Mouse (Mus musculus): ENCODE measurements around the gene Ces3b. TPM values are rescaled to one million over a fixed set of nuclear protein-coding genes. Genes with fewer than 3 reads are reported as not detected.
"Not testable (repeated sequence)": the region's sequence is repeated elsewhere in the genome, so short reads cannot be mapped to it uniquely, and the experiment has no call there.

Ces3b gene
- total and polyA plus RNA-seq, 2 experiments from 2014 or later: not detected

DNA sequence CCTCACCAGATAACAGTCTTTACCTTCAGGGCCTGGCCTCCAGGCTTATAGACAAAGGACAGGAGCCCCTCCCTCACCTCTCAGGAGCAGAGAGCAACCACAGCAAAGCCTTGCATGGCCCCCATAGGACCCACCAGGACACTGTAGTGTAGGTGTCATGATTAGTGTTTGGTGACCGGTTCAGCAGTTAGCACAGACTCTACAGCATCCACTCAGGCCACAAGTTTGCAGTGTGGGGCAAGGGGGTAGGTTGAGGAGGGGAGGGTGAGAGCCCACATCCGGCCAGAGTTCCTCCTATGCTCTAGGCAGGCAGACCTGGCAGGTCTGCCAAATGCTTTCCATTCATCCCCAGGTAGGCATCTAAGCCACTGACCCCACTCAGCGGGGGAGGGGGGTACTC lies 10.4 kb downstream of the Ces3b start:
- Histone ChIP-seq H3K9me3 (ENCODE audit: low read length) (no peaks in the 10 kb centered on the region), H3K9ac (replicated peaks; ENCODE audit: low read length) (no peak overlapping the region), H3K4me3 (ENCODE audit: low read length) (no peak overlapping the region), H3K27ac (no peak overlapping the region), H3K27me3 (ENCODE audit: insufficient read depth, low read length) (no peaks in the 10 kb centered on the region), H3K36me3 (ENCODE audit: insufficient read depth, low read length) (no peaks in the 10 kb centered on the region), H3K4me1 (ENCODE audit: insufficient read depth, low read length) (no peaks in the 10 kb centered on the region), H3K4me2 (ENCODE audit: low read depth, low read length) (no peak overlapping the region)
- ATAC-seq: no peak
- TF ChIP-seq CTCF (IDR thresholded peaks at IDR 0.05; ENCODE audit: low read depth): no peak
- DNase-seq (ENCODE audit: low spot score): no peak
- 92% methylated on average over 3 of the region's 3 CpGs for WGBS

DNA sequence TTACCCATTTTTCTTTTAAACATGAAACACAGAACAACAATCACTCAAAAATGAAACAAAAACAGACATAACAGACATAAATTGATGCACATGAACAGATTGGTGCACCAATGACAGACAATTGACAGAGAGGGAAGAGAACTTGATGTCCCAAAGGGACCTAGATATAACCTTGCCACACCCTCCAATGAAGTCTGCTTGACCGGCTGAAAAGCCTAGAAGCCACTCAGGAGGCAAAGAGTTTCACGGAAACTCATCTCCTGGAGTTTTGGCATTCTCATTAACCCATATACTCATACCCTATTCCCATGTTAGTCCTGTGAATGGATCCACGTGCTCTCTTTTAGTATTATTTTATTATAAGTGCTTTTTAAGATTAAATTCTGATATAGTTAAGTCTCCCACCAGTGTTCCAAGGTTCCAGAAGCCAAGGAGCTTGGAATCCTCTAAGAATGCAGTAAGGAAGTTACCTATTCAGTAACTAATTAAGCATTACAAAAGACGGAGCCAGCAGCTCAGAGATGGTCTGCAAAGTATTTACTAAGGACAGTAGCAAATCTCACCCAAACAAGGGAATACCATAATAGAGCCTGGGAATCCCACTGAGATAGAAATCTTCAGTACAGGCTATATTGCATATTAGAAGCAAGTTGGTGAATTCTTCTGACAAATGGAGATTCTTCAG lies 18.7 kb downstream of the Ces3b start:
- H3K9me3 ChIP-seq (ENCODE audit: low read length); H3K27ac ChIP-seq; ATAC-seq; H3K9ac ChIP-seq (replicated peaks; ENCODE audit: low read length); H3K4me3 ChIP-seq (ENCODE audit: low read length); H3K36me3 ChIP-seq (ENCODE audit: insufficient read depth, low read length); H3K27me3 ChIP-seq (ENCODE audit: insufficient read depth, low read length); H3K4me2 ChIP-seq (ENCODE audit: low read depth, low read length); H3K4me1 ChIP-seq (ENCODE audit: insufficient read depth, low read length); DNase-seq (ENCODE audit: low spot score): not testable (repeated sequence)
- 77% methylated on average over 4 of the region's 4 CpGs for WGBS

DNA sequence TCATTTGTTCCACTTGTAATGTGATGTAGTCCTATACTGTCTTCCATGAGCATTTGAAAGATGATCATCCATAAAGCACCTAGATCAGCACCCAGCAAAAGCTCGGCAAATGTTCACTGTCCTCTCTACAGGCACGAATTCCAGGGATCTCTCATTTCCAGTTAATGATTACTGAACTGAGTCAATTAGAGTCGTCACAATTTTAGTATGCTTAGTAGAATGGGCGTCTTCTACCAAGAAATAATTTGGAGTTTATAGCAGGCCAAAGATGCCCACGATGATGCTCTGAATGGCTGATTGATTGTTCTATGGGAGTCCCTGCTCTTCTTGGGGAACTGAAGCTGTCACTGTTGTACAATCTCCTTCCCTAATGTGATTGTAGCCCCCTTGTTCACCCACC lies 20.1 kb downstream of the Ces3b start:
- not testable (repeated sequence) for H3K9ac ChIP-seq (replicated peaks; ENCODE audit: low read length); DNase-seq (ENCODE audit: low spot score); ATAC-seq; H3K27ac ChIP-seq; H3K9me3 ChIP-seq (ENCODE audit: low read length); H3K4me2 ChIP-seq (ENCODE audit: low read depth, low read length); H3K4me1 ChIP-seq (ENCODE audit: insufficient read depth, low read length); H3K36me3 ChIP-seq (ENCODE audit: insufficient read depth, low read length); H3K27me3 ChIP-seq (ENCODE audit: insufficient read depth, low read length); H3K4me3 ChIP-seq (ENCODE audit: low read length)
- WGBS: 83% methylated on average over 5 of the region's 5 CpGs

DNA sequence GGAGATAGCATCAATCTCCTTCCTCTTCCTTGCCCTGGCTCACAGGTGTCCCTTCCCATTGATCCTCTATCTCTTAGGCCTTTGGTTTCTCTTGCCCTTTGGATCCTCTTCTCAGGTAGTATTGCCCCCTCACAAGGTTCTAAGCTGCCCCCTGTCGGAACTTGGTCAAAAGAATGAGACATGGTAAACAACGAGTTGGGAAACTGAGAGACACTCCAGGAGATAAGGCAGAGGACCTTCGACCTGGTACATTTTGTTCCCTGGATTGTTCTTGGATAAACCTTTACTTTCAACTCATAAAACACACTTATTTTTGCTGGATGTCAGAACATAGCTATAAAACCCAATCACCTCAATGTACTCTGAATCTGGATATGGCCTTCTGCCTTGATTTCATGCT lies 20.7 kb downstream of the Ces3b start:
- no peaks in the 10 kb centered on the region for H3K9me3 ChIP-seq (ENCODE audit: low read length)
- 88% methylated on average over 3 of the region's 3 CpGs for WGBS
- H3K27me3 ChIP-seq (ENCODE audit: insufficient read depth, low read length): no peaks in the 10 kb centered on the region
- no peak overlapping the region for H3K27ac ChIP-seq
- H3K4me1 ChIP-seq (ENCODE audit: insufficient read depth, low read length): no peaks in the 10 kb centered on the region
- ATAC-seq (no peak), DNase-seq (ENCODE audit: low spot score) (no peak)
- no peak overlapping the region for H3K9ac ChIP-seq (replicated peaks; ENCODE audit: low read length)
- TF ChIP-seq CTCF (IDR thresholded peaks at IDR 0.05; ENCODE audit: low read depth): no peak
- no peaks in the 10 kb centered on the region for H3K36me3 ChIP-seq (ENCODE audit: insufficient read depth, low read length)
- no peak overlapping the region for H3K4me3 ChIP-seq (ENCODE audit: low read length)
- no peak overlapping the region for H3K4me2 ChIP-seq (ENCODE audit: low read depth, low read length)

DNA sequence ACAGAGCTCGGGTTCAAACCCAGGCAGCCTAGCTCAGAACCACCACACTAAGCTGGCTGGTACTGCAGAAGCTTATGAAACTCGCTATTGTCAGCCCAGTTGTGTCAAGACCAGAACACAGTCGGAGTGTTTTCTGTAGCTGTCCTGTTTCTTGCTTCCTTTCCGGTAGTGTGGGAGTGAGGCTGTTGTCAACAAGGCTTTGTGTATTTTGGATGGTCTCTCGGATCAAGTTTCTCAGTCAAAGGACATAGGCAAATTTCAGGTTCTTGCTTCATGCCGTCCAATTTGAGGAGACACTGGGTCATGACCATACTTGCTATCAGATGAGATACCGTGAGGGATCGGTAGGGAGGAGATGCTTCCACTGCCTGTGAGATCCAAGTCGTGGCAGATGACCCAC lies 46.3 kb downstream of the Ces3b start:
- H3K4me1 ChIP-seq (ENCODE audit: insufficient read depth, low read length): no peaks in the 10 kb centered on the region
- no peaks in the 10 kb centered on the region for H3K36me3 ChIP-seq (ENCODE audit: insufficient read depth, low read length)
- ATAC-seq: no peak
- no peaks in the 10 kb centered on the region for H3K27me3 ChIP-seq (ENCODE audit: insufficient read depth, low read length)
- no peak overlapping the region for H3K9ac ChIP-seq (replicated peaks; ENCODE audit: low read length)
- no peak overlapping the region for H3K27ac ChIP-seq
- H3K4me2 ChIP-seq (ENCODE audit: low read depth, low read length): no peak overlapping the region
- no peaks in the 10 kb centered on the region for H3K9me3 ChIP-seq (ENCODE audit: low read length)
- DNase-seq (ENCODE audit: low spot score): no peak
- no peak overlapping the region for H3K4me3 ChIP-seq (ENCODE audit: low read length)
- 84% methylated on average over 9 of the region's 9 CpGs for WGBS
- TF ChIP-seq CTCF (IDR thresholded peaks at IDR 0.05; ENCODE audit: low read depth): no peak

DNA sequence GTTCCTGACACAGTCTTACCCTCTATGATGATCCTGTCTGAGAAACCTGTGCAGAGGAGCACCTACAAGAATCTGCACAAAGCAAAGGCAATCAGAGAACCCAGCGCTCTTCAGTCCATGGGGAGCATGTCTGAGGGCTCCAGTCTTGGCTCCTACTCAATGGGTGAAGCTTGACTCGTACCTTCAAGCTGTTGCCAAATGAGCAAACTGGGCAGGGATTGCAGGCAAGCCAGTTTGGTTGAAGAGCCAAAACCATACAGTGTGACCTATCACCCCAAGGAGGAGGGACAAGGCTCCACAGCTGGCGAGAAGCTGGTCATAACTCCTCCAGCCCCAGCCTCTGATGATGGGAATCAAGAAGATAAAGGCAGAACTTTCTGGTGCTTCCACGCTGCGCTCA lies 48.0 kb downstream of the Ces3b start, which contains the start of gene Ces4a:
Gene Ces4a (plus strand): TSS at position 292 of the 400 bp plus-strand sequence.
- Histone ChIP-seq H3K9ac (replicated peaks; ENCODE audit: low read length) (no peak within 1 kb of the TSS), H3K9me3 (ENCODE audit: low read length) (no peaks in the 10 kb centered on the region), H3K27ac (no peak within 1 kb of the TSS), H3K4me3 (ENCODE audit: low read length) (no peak within 1 kb of the TSS), H3K4me1 (ENCODE audit: insufficient read depth, low read length) (no peaks in the 10 kb centered on the region), H3K4me2 (ENCODE audit: low read depth, low read length) (no peak within 1 kb of the TSS), H3K27me3 (ENCODE audit: insufficient read depth, low read length) (no peaks in the 10 kb centered on the region), H3K36me3 (ENCODE audit: insufficient read depth, low read length) (no peaks in the 10 kb centered on the region)
- TF ChIP-seq CTCF (IDR thresholded peaks at IDR 0.05; ENCODE audit: low read depth): no peak
- WGBS: 83% methylated on average over 5 of the region's 5 CpGs
- DNase-seq (ENCODE audit: low spot score) (no peak), ATAC-seq (no peak)

DNA sequence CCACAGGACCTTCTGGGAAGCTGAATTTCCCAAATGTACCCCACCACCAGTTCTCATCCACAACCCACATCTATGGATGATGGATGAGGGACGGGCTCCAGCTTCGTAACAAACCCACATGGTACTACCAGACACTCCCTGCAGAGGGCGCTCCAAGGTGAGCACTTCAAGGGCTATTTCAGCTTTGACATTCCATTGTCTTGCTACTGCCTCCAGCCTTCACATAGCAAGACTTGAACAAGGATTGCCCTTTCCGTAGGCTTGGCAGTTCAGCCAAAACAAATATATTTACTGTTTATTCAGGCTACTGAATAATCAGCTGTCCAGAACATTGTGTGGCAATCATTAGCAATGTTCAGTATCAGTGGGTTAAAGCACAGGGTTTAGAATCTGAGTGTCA lies 54.9 kb downstream of the Ces3b start:
- 24% methylated on average over 4 of the region's 4 CpGs for WGBS
- H3K36me3 ChIP-seq (ENCODE audit: insufficient read depth, low read length): no peaks in the 10 kb centered on the region
- H3K4me2 ChIP-seq (ENCODE audit: low read depth, low read length): no peak overlapping the region
- H3K27me3 ChIP-seq (ENCODE audit: insufficient read depth, low read length): no peaks in the 10 kb centered on the region
- H3K27ac ChIP-seq: no peak overlapping the region
- no peaks in the 10 kb centered on the region for H3K9me3 ChIP-seq (ENCODE audit: low read length)
- ATAC-seq: no peak
- peak; percentile 59 for DNase-seq (ENCODE audit: low spot score)
- TF ChIP-seq CTCF (IDR thresholded peaks at IDR 0.05; ENCODE audit: low read depth): peak; percentile 74
- no peak overlapping the region for H3K9ac ChIP-seq (replicated peaks; ENCODE audit: low read length)
- H3K4me1 ChIP-seq (ENCODE audit: insufficient read depth, low read length): no peaks in the 10 kb centered on the region
- H3K4me3 ChIP-seq (ENCODE audit: low read length): no peak overlapping the region

All from hindbrain, postnatal 0 days (tissue).